Mouse (Mus musculus) adrenal gland, adult 8-10 months (tissue): Measurements from ENCODE around the gene Mtch1. TPM values are rescaled to one million over a fixed set of nuclear protein-coding genes. Genes with fewer than 3 reads are reported as not detected.

Source experiments
- DNase-seq: peaks from one replicate; pipeline ENCODE4 v3.0.0; 2022
- total RNA-seq, 4 experiments: library from RNA; stranded (reverse); gene quantifications; 2 replicates each; pipeline ENCODE4 v1.2.4; 2022

Mtch1 gene
- total RNA-seq, 4 experiments from 2014 or later, result 236 to 274 (median 253) TPM

DNA sequence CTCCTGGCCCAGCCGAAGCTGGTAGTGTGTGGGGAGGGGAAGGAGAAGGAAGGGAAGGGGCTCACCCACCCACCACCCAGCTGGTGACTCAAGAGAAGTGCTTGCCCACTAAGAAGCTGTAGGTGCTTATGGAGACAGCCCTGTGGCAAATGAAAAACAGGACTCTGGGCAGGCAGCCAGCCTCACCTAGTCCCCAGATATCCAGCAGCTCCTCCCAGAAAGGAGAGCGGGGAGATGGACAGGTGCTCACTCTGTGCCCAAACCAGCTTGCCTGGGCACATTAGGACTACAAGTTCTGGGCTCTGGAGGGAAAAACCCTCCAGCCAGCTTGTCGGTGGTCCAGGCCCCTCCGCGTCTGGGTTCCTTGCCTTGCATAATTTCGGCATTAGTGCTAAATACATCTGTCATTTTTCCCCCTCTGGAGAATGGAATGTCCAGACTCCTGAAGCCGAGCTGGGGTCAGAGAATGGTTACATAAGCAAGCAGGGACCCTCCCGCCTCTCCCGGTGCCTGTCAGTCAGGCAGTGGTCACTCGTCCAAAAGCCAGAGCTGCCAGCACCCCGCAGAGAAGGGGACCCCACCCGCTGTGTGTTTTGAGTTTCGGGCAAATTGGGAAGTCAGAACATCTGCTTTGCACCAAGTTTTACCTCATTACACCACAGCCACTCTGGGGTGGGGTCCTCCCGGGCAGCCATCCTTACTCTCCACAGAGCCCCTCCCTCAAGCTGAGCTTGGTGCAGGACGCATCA is 42.5 kb downstream of the Mtch1 start:
- DNase-seq, result no peak

DNA sequence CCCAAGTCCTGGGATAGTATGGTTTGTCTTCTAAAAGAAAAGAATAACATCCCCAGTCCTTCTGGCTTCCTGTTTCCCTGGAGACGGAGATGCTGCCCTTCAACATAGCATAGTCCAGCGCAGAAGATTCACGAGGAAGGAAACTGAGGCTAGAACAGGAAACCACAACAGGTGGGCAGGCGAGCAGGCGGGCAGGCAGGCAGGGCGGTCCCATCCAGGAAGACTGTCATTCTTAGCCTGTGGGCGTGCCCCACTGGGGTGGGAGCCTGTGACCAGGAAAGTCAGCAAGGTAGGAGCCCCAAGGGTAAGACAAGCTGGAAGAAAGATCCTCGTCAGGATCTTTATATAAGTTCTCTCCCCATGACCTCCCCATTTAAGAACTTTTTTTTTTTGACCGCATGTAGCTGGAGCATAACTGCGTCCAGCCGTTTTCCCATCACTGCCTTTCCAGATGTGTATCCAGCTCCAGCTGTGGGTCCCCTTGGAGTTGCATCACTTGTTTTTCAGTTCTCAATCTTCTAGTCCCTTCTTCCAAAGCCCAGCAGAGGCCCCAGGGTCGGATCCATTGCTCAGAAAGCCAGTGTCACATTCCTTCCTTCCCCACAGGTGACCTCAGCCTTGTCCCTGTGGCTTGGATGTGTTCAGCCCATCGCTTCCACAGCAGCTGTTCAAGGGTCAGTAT is 43.2 kb downstream of the Mtch1 start:
- DNase-seq, result no peak

DNA sequence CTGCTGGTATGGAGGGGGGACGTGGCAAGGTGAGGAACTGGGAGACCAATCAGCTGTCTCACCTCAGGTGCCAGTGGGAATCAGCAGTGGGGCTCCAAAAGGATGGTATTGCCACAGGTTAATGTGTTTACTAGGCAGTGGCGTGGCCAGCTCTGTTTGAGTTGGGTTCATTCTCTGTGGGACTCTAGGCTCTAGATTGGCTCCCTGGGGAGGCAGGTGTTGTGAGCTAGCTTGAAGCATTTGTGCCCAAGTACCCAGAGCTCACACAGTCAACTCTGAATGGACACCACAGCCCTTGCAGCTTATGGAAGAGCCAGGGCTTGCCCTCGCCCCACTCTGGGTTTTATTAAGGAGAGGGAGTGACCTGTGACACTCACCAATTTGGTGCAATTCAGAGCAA is 43.9 kb downstream of the Mtch1 start:
- no peak for DNase-seq

DNA sequence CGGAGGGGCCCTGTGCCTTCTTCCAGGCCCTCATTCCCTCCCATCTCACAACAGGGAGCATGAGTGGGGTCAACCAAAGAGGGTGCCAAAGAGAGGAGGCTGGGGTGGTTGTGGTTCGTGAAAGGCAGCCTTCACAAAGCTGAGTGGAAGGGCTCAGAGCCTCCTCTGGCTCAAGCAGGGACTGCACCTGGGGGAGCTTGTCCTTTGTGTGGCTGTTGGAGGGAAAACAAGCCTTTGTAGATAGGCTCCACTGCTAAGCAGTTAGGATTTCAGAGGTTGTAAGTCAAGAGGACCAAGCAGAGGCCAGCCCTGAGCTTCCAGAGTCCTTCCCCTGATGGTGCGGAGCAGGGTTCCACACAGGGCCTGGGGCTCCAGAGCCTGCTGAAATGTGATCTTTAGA is 44.6 kb downstream of the Mtch1 start:
- DNase-seq, result no peak

DNA sequence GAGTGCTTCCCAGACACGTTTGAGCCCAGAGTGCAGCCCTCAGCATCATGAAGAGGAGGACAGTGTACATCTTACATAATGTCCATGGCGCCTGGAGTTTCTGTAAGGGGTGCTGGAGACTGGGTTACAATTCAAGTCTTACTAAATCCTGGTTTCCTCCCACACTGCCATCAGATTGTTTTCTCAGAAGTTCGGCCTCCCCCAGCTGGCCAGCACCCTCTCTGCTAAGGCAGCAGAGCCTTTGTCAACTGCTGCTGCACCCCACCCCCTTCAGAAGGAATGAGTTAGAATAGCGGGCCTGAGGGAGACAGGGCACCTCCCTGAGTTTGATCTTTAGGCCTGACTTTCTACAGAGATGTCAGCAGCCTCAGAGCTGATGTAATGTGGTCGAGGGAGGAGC is 45.6 kb downstream of the Mtch1 start:
- no peak for DNase-seq

DNA sequence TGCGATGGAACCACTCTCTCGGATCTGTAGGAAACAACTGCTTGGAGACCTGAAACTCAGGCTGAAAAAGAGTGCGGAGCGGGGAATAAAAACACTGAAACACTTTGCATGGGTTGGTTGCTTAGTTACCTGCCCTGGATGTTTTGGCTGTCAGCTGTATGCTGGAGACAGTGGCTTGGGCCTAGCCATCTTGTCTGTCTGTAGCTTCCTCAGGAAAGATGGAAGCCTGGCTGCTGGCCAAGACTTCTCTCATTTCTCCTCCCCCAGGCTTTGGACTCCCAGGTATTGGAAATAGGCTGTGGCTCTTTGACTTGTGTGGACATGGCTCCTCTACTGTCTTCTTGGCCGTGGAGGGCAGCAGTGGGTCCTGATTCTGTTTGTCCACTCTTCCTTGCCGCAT is 46.3 kb downstream of the Mtch1 start:
- DNase-seq, result no peak

DNA sequence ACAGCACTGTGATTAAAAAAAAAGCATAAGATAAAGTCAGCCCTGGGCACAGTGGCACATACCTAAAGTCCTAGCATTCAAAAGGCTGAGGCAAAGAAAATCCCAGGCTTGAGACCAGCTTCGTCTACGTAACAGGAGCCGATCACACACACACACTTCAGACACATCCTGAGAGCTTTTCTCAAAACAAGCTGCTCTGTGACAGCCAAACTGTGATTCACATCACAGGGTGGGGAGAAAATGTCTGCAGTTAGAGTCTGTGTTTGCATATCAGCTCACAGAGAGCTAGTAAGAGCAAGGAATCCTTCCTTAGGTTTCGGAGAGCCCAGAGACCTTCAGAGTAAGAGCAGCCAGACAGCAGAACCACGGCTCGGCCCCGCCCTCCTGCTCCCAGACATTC is 46.8 kb downstream of the Mtch1 start:
- DNase-seq, result no peak

DNA sequence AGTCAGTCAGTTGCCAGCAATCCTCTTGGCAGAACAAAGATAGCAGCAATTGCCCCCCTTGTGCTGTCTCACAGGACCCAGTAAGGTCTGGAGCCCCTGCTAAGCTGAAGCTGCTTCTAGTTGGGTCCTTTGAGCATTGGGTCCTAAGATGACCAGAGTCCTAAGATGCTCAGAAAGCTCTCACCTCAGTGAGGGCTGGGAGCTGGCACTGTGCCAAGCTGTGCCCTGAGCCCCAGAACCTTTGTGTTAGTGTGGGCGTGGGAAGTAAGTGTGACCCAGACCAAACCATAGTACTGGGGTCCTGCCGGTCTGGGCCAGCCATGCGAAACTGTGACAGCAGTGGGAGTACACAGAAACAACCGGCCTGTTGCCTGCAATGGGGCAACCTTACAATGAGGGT is 48.5 kb downstream of the Mtch1 start:
- DNase-seq, result no peak

DNA sequence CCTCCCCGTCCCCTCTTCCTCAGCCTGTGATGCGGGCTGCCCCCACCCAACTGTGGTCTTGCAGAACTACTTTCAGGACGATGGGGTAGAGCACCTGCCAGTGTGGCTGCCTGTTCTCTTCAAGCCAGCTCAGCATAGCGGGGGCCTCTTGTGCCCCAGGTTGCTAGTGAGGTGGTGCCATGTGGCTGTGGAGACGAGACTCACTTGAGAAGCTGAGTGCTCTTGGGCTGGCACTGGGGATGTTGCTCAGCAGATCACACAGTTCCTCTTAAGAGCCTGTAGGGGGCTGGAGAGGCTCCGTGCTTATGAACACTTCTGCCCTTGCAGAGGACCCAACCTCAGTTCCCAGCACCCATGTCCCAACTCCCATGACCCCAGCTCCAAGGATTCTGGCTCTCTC is 49.9 kb downstream of the Mtch1 start:
- no peak for DNase-seq

DNA sequence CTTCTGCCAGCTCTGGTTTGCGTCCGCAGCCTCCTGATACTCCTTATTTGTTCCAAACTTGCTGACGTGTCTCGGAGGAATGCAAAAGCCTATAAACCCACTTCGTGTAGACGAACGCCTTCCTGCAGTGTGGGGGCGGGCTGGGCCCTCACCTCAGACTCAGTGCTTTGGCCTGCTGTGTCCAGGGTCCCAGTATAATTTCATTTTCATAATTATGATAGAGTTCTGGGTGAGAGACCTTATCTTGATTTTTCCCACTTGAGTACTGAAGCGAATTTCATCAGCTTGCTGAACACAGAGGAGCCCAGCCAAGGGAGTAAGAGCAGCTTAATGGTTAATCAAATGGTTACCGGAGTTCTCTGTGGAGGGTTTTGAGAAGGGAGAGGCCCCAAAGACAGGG is 50.4 kb downstream of the Mtch1 start:
- DNase-seq, result no peak

DNA sequence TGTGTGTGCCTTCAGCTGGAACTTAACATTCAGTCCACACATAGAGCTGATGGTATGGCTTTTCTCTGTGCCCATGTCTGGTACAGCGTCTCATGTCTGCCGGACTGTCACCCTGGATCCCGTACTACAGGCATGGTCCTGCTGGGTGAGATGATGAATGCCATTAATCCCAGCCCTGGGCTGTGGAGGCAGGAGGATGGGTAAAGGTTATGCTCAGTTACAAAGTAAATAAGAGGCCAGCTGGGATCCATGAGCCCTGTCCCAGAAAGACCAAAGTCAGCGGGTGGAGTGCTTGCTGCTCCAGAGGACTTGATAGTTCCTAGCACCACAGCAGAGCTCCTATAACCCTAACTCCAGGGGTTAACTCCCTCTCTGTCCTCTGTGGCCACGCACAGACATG is 51.9 kb downstream of the Mtch1 start:
- no peak for DNase-seq

DNA sequence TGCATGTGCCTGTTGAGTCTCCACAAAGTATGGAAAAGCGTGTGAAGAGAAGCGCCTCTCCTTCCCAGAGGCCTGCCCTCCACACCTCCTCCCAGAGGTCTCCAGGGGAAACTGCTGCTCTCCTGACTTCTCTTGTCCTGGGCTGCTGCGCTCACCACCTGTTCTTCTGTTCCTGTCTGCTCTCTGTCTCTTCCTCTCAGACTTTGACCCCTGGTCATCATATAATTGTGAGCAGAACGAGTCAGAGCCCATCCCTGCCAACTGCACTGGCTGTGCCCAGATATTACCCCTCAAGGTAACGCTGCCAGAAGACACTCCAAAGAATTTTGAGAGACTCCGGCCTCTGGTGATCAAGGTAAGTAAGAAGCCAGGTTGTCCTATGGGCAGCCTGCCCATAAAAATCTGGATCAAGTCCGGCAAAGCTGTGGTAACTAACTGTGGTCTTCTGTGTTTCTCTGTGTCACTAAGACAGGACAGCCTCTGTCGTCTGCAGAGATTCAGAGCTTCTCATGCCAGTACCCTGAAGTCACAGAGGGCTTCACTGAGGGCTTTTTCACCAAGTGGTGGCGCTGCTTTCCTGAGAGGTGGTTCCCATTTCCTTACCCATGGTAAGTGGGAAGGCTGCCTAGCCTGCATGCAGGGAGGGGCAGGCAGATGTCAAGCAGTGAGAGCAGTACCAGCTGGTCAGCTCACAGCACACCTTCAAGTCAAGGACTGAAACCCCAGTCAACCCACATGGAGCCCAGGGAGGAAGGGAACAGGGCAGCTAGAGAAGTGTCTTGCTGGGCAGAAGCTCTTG is 53.7 kb downstream of the Mtch1 start:
- no peak for DNase-seq

DNA sequence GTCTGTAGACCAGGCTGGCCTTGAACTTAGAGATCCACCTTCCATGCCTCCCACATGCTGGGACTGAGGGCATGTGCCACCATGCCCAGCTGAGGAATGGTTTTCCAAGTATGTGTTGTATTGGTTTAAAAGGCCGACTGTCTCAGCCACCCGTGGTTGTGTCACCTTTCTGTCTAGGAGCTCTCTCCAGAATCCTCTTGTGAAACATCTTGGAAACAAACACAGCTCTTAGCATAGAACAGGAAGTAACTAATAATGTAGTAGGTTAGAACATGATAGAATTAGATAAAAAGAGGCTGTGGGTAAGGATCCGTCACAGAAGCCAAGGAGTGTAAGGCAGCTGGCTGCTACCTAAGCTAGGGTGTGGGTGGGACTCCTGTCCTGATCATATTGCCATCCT is 54.7 kb downstream of the Mtch1 start:
- DNase-seq, result no peak

DNA sequence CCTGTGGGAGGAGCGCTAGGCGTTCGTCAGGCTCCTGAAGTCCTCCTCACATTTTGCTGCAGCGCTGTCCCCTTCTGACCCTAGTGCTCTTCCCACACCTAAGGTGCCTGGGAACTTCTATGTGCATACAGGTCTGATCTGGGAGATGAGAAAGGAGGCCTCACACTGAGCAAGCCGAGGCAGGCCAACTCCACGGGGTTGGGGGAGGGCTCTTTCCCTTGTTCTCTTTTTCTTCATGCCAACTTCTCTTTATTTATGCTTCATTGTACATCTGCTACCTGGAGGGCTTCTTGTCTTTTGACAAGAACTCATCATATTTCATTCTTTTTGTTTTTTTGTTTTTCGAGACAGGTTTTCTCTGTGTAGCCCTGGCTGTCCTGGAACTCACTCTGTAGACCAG is 55.9 kb downstream of the Mtch1 start:
- no peak for DNase-seq

DNA sequence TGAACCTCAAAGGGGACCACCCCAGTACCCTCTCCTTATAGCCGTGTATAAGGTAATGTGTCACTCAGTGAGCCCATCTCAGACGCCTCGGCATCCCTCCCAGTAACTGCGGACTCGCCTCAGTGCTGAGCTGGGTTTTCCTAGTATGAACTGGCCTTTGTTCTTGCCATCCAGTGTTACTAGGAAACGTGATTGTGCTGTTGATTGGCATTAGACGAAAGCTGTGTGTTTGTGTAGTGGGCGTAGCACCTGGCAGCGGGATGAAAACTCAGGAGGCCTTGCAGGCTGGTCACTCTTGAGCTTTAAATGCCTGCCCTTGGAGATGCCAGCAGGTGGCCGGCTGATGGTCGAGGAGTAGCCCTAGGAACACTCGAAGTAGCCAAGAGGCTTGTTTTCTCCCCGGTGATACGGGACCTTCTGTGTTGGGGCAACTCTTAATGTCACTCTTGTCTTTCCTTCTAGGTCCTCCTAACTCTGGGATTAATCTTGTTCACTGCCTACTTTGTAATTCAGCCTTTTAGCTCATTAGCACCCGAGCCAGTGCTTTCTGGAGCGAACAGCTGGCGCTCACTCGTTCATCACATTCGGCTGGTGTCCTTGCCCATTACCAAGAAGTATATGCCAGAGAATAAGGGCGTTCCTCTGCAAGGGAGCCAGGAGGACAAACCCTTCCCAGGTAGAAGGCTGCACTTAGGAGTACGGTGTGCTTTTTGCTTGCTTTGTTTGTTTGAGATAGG is 65.3 kb downstream of the Mtch1 start:
- no peak for DNase-seq

Other genes with a start within 250 kb of the Mtch1 start
- under 1 TPM; 0.15 to 0.87 (median 0.39) TPM for gene Rab44, start 233.8 kb downstream of the Mtch1 start, total RNA-seq
- gene Cpne5, start 109.8 kb downstream of the Mtch1 start, total RNA-seq, result under 1 TPM; 0.22 to 0.52 (median 0.37) TPM
- gene Ppil1, start 83.7 kb downstream of the Mtch1 start, total RNA-seq, result 10 to 100 TPM; 24.3 to 27.2 (median 25.8) TPM
- gene BC004004, start 79.1 kb downstream of the Mtch1 start, total RNA-seq, result 100 to 1,000 TPM in 3 of 4 experiments, 10 to 100 TPM in 1; 96.9 to 138 (median 122) TPM
- 10 to 100 TPM in 3 of 4 experiments, 1 to 10 TPM in 1; 9.0 to 16.7 (median 14.0) TPM for gene Pi16, start 30.3 kb downstream of the Mtch1 start, total RNA-seq
- gene Fgd2, start 13.0 kb upstream of the Mtch1 start, total RNA-seq, result 10 to 100 TPM in 1 of 4 experiments, 1 to 10 TPM in 3; 2.1 to 11.1 (median 6.9) TPM
- gene Pim1, start 142.8 kb upstream of the Mtch1 start, total RNA-seq, result 100 to 1,000 TPM in 1 of 4 experiments, 10 to 100 TPM in 3; 55.1 to 168 (median 83.0) TPM
- gene Gm17657, start 201.7 kb upstream of the Mtch1 start, total RNA-seq, result not detected
- gene Tbc1d22b, start 201.9 kb upstream of the Mtch1 start, total RNA-seq, result 10 to 100 TPM; 23.9 to 40.4 (median 32.0) TPM
- gene Tmem217, start 204.5 kb upstream of the Mtch1 start, total RNA-seq, result under 1 TPM in 1 of 4 experiments, not detected in 3; 0.26 TPM